Mouse (Mus musculus) heart, embryonic 14.5 days (tissue): ENCODE results near the gene Pi4ka. TPM values are rescaled to one million over a fixed set of nuclear protein-coding genes. Genes with fewer than 3 reads are reported as not detected.

Source experiments
- ATAC-seq: fragments of 200-750 bp; cut with Nextera tagmentation; 2 replicates; pipeline ENCODE4 v1.8.0; 2017; ENCODE audit warnings: low read depth, moderate TSS enrichment; ENCODE audit not compliant: insufficient number of reproducible peaks, insufficient read depth, low FRiP score
- H3K27ac ChIP-seq, 2 experiments: fragments of 200-500 bp in 1 of 2; fragments of 300-500 bp in 1 of 2; sonication (generic) in 1 of 2; replicated peaks in 1 of 2; 2 replicates each; pipeline ENCODE4 v1.5.1; 2012 to 2014; ENCODE audit warnings: low read depth in 2 of 2, low read length in 2 of 2, control low read depth in 1 of 2, mild to moderate bottlenecking in 1 of 2, mixed read lengths in 1 of 2; ENCODE audit not compliant: control insufficient read depth in 1 of 2, insufficient read depth in 1 of 2
- H3K27me3 ChIP-seq: fragments of 300-500 bp; sonication (generic); 2 replicates; pipeline ENCODE4 v1.6.1; 2014; ENCODE audit warnings: mild to moderate bottlenecking, low read length, control low read depth; ENCODE audit not compliant: control insufficient read depth, insufficient read depth
- H3K36me3 ChIP-seq: fragments of 300-500 bp; sonication (generic); 2 replicates; pipeline ENCODE4 v1.6.1; 2014; ENCODE audit warnings: mild to moderate bottlenecking, control low read depth, low read length, mixed read lengths; ENCODE audit not compliant: control insufficient read depth, insufficient read depth
- H3K4me1 ChIP-seq, 2 experiments: fragments of 200-500 bp in 1 of 2; fragments of 300-500 bp in 1 of 2; sonication (generic) in 1 of 2; 2 replicates each; pipeline ENCODE4 v1.6.1; 2012 to 2014; ENCODE audit warnings: low read length in 2 of 2, control low read depth in 1 of 2, mixed read lengths in 1 of 2; ENCODE audit not compliant: control insufficient read depth in 2 of 2, insufficient read depth in 2 of 2
- H3K4me2 ChIP-seq: fragments of 300-500 bp; sonication (generic); 2 replicates; pipeline ENCODE4 v1.6.1; 2014; ENCODE audit warnings: mild to moderate bottlenecking, low read length
- H3K4me3 ChIP-seq, 2 experiments: fragments of 200-500 bp in 1 of 2; fragments of 300-500 bp in 1 of 2; sonication (generic) in 1 of 2; 2 replicates each; pipeline ENCODE4 v1.5.1; 2012 to 2014; ENCODE audit warnings: low read length in 2 of 2, mild to moderate bottlenecking in 2 of 2, control low read depth in 1 of 2, low read depth in 1 of 2, moderate library complexity in 1 of 2; ENCODE audit not compliant: control insufficient read depth in 1 of 2, insufficient read depth in 1 of 2
- H3K9ac ChIP-seq: fragments of 300-500 bp; sonication (generic); 2 replicates; pipeline ENCODE4 v1.6.1; 2014; ENCODE audit warnings: mild to moderate bottlenecking, low read length
- H3K9me3 ChIP-seq: fragments of 300-500 bp; sonication (generic); 2 replicates; pipeline ENCODE4 v1.6.1; 2016; ENCODE audit warnings: low read length, control low read depth; ENCODE audit not compliant: control insufficient read depth
- WGBS: fragments of 180-500 bp; shearing (Covaris S2); extraction: QIAGEN DNeasy Blood & Tissue Kit; methylation state at CpG from one replicate; pipeline ENCODE4 v1.1.7; 2014; 5-methylcytosine and 5-hydroxymethylcytosine counted together
- polyA plus RNA-seq: library from polyadenylated mRNA; unstranded; fragments of >200 nt; fragmentation: Nextera tagmentation; extraction: Ambion mirVana; gene quantifications from 2 replicates; pipeline ENCODE4 v1.2.1, GENCODE M21; 2014

The Pi4ka gene
- polyA plus RNA-seq, 1 experiment from 2014 or later, result 40.5 TPM

DNA sequence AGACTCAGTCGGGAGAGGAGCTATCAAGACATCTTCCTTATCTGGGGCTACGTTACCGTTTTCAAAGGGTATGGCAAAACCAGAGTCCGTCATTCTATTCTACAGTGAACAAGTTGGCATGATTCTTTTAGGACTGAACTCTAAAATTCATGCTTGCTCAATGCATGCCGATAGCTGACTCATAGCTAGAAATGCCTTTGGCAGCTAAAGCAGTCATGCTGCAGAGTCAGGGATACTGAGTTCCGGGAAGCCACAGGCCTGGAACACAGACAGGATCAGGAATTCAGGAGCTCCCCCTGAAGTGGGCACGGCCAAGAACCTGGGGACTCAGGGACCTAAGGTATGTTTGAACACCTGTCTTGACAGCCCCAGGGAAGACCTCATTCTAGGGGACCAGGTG, 89.6 kb downstream of the Pi4ka start:
- no peak for ATAC-seq
- no peak overlapping the region for H3K27ac ChIP-seq
- no peaks in the 10 kb centered on the region for H3K4me1 ChIP-seq
- H3K9ac ChIP-seq, result no peak overlapping the region
- H3K36me3 ChIP-seq, result peaks cover 71% of the 10 kb centered on the region
- no peaks in the 10 kb centered on the region for H3K9me3 ChIP-seq
- H3K4me3 ChIP-seq, result no peak overlapping the region
- no peaks in the 10 kb centered on the region for H3K27me3 ChIP-seq
- H3K4me2 ChIP-seq, result no peak overlapping the region
- 89% methylated on average over 7 of the region's 7 CpGs for WGBS

DNA sequence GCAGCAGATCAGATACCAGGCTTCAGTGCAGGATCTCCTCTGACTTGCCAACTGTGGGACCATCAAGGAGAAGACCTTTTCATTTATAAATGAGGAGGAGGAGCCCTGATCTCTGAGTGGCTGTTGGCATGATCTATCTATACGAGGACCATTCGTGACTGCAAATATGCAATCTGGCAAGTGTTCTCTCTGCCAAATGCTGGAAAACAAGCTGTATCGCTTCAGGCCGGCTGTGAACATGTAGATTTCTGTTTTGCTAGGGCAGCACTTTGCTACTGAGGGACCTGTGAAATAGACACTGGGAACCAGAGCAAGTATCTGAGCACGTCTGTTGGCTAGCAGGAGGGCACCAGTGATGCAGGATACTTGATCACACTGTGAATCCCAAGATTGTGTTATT, 93.6 kb downstream of the Pi4ka start:
- no peak for ATAC-seq
- Histone ChIP-seq H3K9ac (no peak overlapping the region), H3K4me3 (no peak overlapping the region), H3K27me3 (no peaks in the 10 kb centered on the region), H3K4me1 (no peaks in the 10 kb centered on the region), H3K36me3 (peaks cover 89% of the 10 kb centered on the region), H3K4me2 (no peak overlapping the region), H3K9me3 (no peaks in the 10 kb centered on the region), H3K27ac (no peak overlapping the region)
- 91% methylated on average over 5 of the region's 5 CpGs for WGBS

DNA sequence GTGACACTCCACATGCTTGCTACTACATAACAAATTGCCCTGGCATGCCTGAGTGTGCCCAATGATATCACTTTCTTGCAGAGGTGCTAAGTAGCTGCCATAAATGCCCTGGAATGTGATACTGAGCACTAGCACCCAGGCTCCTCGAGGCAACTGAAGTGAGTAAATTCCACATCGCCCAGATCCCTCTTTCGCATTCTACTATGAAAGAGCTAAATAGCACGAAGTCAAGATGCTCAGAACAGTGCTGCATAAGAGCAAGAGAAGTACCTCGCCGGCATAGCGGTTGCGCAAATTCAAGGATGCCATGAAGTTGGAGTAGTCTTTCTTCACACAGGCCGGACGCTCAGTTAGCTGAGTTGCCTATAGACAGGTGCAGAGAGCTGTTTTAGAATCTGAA, 97.1 kb downstream of the Pi4ka start:
- 89% methylated on average over 10 of the region's 10 CpGs for WGBS
- Histone ChIP-seq H3K9ac (no peak overlapping the region), H3K27ac (no peak overlapping the region), H3K4me1 (no peaks in the 10 kb centered on the region), H3K9me3 (no peaks in the 10 kb centered on the region), H3K4me3 (no peak overlapping the region), H3K4me2 (no peak overlapping the region), H3K27me3 (no peaks in the 10 kb centered on the region), H3K36me3 (peaks cover 79% of the 10 kb centered on the region)
- no peak for ATAC-seq

DNA sequence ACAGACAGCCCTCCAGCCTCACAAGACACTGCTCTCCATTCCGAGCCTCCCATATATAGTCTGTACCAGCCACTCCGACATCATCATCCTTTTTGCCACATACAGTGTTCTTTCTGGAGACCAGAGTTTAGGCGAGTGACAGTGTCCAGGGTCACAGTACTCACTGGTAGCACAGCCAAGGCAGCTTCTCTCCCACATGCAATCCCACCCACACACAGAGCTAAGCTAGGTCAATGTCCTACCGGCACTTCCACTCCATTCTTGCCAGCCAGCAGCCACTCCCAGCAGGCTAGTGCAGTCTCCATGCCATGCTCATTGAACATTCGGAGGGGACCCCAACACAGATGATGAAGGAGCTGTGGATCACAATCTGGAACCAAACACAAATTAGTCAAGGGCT, 98.7 kb downstream of the Pi4ka start:
- WGBS, result 83% methylated on average over 5 of the region's 5 CpGs

DNA sequence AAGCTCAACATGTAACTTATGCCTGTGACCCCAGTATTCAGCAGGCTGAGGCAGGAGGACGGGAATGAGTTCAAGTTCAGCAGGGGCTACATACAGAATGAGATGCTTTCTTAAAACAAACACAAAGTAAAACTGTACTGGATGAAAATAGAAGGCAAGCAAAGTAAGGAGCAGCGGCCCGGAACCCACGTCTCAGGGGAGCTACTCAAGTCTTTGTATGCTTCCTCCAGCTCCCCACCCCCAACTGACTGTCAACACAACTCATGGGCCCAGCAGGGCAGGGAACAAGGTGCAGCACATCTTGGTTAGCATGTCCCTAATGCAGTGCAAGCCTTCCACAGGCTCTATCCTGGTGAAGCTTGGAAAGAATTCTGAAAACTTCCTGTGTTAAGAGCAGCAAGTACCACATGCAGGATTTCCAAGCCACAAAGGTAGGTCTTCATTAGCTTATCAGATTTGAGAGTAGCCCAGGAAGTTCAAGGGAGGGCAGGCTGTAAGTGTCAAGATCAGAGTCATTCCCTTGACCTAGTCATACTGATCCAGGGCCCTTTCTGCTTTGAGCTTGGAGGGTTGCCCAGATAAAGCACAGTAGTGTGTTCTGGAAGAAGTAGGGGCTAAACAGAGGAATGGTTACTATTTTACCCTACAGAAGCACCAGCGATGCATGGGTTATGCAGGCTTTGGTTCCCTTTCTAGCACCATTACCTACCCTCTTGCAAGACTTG, 102.4 kb downstream of the Pi4ka start:
- H3K27ac ChIP-seq, result no peak overlapping the region
- no peak overlapping the region for H3K4me2 ChIP-seq
- no peak for ATAC-seq
- no peaks in the 10 kb centered on the region for H3K9me3 ChIP-seq
- no peak overlapping the region for H3K4me3 ChIP-seq
- no peak overlapping the region for H3K9ac ChIP-seq
- peaks cover 79% of the 10 kb centered on the region for H3K36me3 ChIP-seq
- no peaks in the 10 kb centered on the region for H3K27me3 ChIP-seq
- no peaks in the 10 kb centered on the region for H3K4me1 ChIP-seq
- WGBS, result 89% methylated on average over 5 of the region's 5 CpGs

More for the DNA sequence above, 98.7 kb downstream of the Pi4ka start:
- Histone ChIP-seq H3K4me2 (no peak overlapping the region), H3K36me3 (peaks cover 82% of the 10 kb centered on the region), H3K9ac (no peak overlapping the region), H3K27me3 (no peaks in the 10 kb centered on the region), H3K4me1 (no peaks in the 10 kb centered on the region), H3K27ac (no peak overlapping the region), H3K4me3 (no peak overlapping the region), H3K9me3 (no peaks in the 10 kb centered on the region)
- no peak for ATAC-seq

DNA sequence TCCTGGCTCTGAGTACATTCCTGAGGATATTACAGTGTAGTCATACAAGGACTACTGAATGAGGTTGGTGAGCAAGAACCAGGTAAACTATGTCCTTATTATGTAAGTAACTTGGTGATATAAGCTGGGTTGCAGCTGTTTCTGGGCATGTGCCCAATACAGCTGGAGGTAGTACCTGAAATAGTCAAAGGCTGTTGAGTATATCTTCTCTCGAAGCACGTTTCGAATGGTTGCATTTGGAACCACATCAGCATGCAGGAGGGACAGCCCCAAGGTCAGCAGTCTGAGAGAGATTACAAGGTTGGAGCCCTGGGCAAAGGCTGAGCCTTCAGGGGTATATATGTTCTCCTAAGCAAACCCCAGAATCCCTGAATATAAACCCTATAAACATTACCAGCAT, 105.3 kb downstream of the Pi4ka start:
- H3K9me3 ChIP-seq, result no peaks in the 10 kb centered on the region
- H3K4me3 ChIP-seq, result no peak overlapping the region
- no peak overlapping the region for H3K27ac ChIP-seq
- no peak overlapping the region for H3K4me2 ChIP-seq
- H3K9ac ChIP-seq, result no peak overlapping the region
- H3K4me1 ChIP-seq, result no peaks in the 10 kb centered on the region
- H3K27me3 ChIP-seq, result no peaks in the 10 kb centered on the region
- H3K36me3 ChIP-seq, result peaks cover 82% of the 10 kb centered on the region
- WGBS, result 77% methylated on average over 3 of the region's 3 CpGs
- no peak for ATAC-seq

DNA sequence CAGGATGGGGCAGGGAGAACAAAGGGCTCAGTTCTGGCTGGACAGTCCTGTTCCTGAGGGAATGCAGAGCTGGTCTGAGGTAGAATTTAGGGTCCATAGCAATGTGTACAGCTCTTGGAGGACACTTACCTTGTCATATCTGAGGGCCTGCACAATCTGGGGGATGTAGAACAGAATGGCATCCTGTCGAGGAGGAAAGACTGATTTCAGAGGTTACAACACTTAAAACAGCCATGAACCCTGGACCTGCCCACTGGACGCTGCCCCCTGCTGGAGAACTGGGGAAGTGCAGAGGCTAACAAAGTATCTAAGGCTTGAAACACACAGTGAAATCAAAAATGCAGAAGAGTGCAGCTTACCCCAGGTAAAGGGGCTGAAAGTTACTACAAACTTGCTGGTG, 113.4 kb downstream of the Pi4ka start:
- no peak overlapping the region for H3K4me2 ChIP-seq
- no peak overlapping the region for H3K27ac ChIP-seq
- H3K4me1 ChIP-seq, result no peaks in the 10 kb centered on the region
- WGBS, result 4% methylated on average over 2 of the region's 2 CpGs
- no peaks in the 10 kb centered on the region for H3K27me3 ChIP-seq
- no peaks in the 10 kb centered on the region for H3K9me3 ChIP-seq
- H3K9ac ChIP-seq, result no peak overlapping the region
- no peak for ATAC-seq
- H3K4me3 ChIP-seq, result no peak overlapping the region
- peaks cover 78% of the 10 kb centered on the region for H3K36me3 ChIP-seq

DNA sequence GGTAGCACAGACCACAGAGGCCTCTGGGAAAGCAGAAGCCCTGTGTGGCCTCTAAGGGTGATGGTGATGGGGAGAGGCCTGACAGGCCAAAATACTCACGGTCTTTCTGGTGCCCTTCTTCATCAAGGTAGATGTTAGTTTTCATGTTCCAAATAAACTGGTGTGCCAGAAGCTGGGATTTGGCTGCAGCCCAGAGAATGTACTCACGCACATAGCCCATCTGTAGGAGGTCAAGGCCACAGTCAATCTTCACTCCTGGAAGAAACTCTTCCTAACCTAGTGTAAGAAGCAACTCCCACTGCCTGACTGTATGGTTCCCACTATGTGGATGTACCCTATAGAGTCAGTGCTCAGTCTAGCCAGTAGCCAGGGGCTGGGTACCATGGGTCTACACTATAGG, 115.1 kb downstream of the Pi4ka start:
- H3K9ac ChIP-seq, result no peak overlapping the region
- no peaks in the 10 kb centered on the region for H3K27me3 ChIP-seq
- no peak overlapping the region for H3K4me3 ChIP-seq
- H3K4me2 ChIP-seq, result no peak overlapping the region
- WGBS, result 89% methylated on average over 2 of the region's 2 CpGs
- no peaks in the 10 kb centered on the region for H3K4me1 ChIP-seq
- ATAC-seq, result no peak
- no peak overlapping the region for H3K27ac ChIP-seq
- peaks cover 76% of the 10 kb centered on the region for H3K36me3 ChIP-seq
- no peaks in the 10 kb centered on the region for H3K9me3 ChIP-seq
